Mouse (Mus musculus) embryonic facial prominence, embryonic 10.5 days (tissue): ENCODE results near the gene Kcnh4. TPM values are rescaled to one million over a fixed set of nuclear protein-coding genes. Genes with fewer than 3 reads are reported as not detected.
A peak's percentile ranks its signal among the peaks of the same experiment; 100 is the strongest.

Experiments used
- DNase-seq: peaks from one replicate; pipeline ENCODE4 v3.0.0-alpha.2; 2017; ENCODE audit warnings: low spot score
- H3K27ac ChIP-seq: fragments of 300-500 bp; sonication (generic); replicated peaks from 2 replicates; pipeline ENCODE4 v1.5.1; 2016; ENCODE audit warnings: mild to moderate bottlenecking
- H3K27me3 ChIP-seq: fragments of 300-500 bp; sonication (generic); replicated peaks from 2 replicates; pipeline ENCODE4 v1.6.1; 2016; ENCODE audit warnings: low read depth, mild to moderate bottlenecking; ENCODE audit not compliant: poor library complexity, severe bottlenecking
- H3K36me3 ChIP-seq: fragments of 300-500 bp; sonication (generic); replicated peaks from 2 replicates; pipeline ENCODE4 v1.6.1; 2016; ENCODE audit warnings: mild to moderate bottlenecking, moderate library complexity
- H3K4me1 ChIP-seq: fragments of 300-500 bp; sonication (generic); 2 replicates; pipeline ENCODE4 v1.6.1; 2016
- H3K4me3 ChIP-seq: fragments of 300-500 bp; sonication (generic); 2 replicates; pipeline ENCODE4 v1.5.1; 2016; ENCODE audit warnings: mild to moderate bottlenecking, moderate library complexity
- H3K9me3 ChIP-seq: fragments of 300-500 bp; sonication (generic); 2 replicates; pipeline ENCODE4 v1.6.1; 2016; ENCODE audit warnings: mild to moderate bottlenecking
- WGBS: fragments of 180-500 bp; shearing (Covaris S2); methylation state at CpG from one replicate; pipeline ENCODE4 v1.1.7; 2016; 5-methylcytosine and 5-hydroxymethylcytosine counted together
- polyA plus RNA-seq: library from polyadenylated mRNA; unstranded; fragments of >200 nt; fragmentation: Nextera tagmentation; extraction: Ambion mirVana; gene quantifications from 2 replicates; pipeline ENCODE4 v1.2.1, GENCODE M21; 2016

Gene Kcnh4
- polyA plus RNA-seq, 1 experiment from 2014 or later = 0.71 TPM

- H3K27ac ChIP-seq = peak overlapping the region; percentile 75
- 2% methylated on average over 35 of the region's 35 CpGs for WGBS
These were observed 783 bp downstream of the Kcnh4 start for GRCm38 (mm10) chr11:100758707-100759610.

GRCm38 (mm10) chr11:100757566-100757965, 2.2 kb downstream of the Kcnh4 start:
- no peaks in the 10 kb centered on the region for H3K36me3 ChIP-seq
- no peak for DNase-seq
- H3K4me3 ChIP-seq = no peak overlapping the region
- WGBS = 90% methylated on average over 12 of the region's 12 CpGs
- H3K27me3 ChIP-seq = peaks cover 57% of the 10 kb centered on the region
- no peaks in the 10 kb centered on the region for H3K9me3 ChIP-seq
- no peak overlapping the region for H3K27ac ChIP-seq
- peaks cover 29% of the 10 kb centered on the region for H3K4me1 ChIP-seq

More at GRCm38 (mm10) chr11:100758707-100759610, 783 bp downstream of the Kcnh4 start:
- H3K4me3 ChIP-seq = peak overlapping the region; percentile 56
- H3K4me1 ChIP-seq = peaks cover 29% of the 10 kb centered on the region
- H3K9me3 ChIP-seq = no peaks in the 10 kb centered on the region
- H3K36me3 ChIP-seq = no peaks in the 10 kb centered on the region
- peaks cover 67% of the 10 kb centered on the region for H3K27me3 ChIP-seq
- DNase-seq = peak; percentile 85

GRCm38 (mm10) chr11:100756476-100756875, 3.3 kb downstream of the Kcnh4 start:
- Histone ChIP-seq H3K27me3 (peaks cover 51% of the 10 kb centered on the region), H3K27ac (no peak overlapping the region), H3K9me3 (no peaks in the 10 kb centered on the region), H3K4me1 (peaks cover 22% of the 10 kb centered on the region), H3K36me3 (no peaks in the 10 kb centered on the region), H3K4me3 (no peak overlapping the region)
- 63% methylated on average over 6 of the region's 6 CpGs for WGBS
- no peak for DNase-seq

GRCm38 (mm10) chr11:100754693-100755057, 5.1 kb downstream of the Kcnh4 start:
- Histone ChIP-seq H3K27me3 (peaks cover 44% of the 10 kb centered on the region), H3K36me3 (no peaks in the 10 kb centered on the region), H3K4me3 (no peak overlapping the region), H3K9me3 (no peaks in the 10 kb centered on the region), H3K27ac (no peak overlapping the region), H3K4me1 (peaks cover 13% of the 10 kb centered on the region)
- WGBS = 92% methylated on average over 3 of the region's 3 CpGs
- DNase-seq = no peak

GRCm38 (mm10) chr11:100754021-100754692, 5.6 kb downstream of the Kcnh4 start:
- Histone ChIP-seq H3K27ac (no peak overlapping the region), H3K27me3 (peaks cover 44% of the 10 kb centered on the region), H3K36me3 (no peaks in the 10 kb centered on the region), H3K4me1 (peaks cover 8% of the 10 kb centered on the region), H3K9me3 (no peaks in the 10 kb centered on the region), H3K4me3 (no peak overlapping the region)
- 88% methylated on average over 12 of the region's 12 CpGs for WGBS
- no peak for DNase-seq

- Histone ChIP-seq H3K4me3 (no peak overlapping the region), H3K36me3 (no peaks in the 10 kb centered on the region), H3K27me3 (peaks cover 43% of the 10 kb centered on the region), H3K9me3 (no peaks in the 10 kb centered on the region), H3K4me1 (no peaks in the 10 kb centered on the region), H3K27ac (no peak overlapping the region)
- 48% methylated on average over 10 of the region's 10 CpGs for WGBS
- no peak for DNase-seq
These were observed 7.4 kb downstream of the Kcnh4 start for GRCm38 (mm10) chr11:100752294-100752693.

GRCm38 (mm10) chr11:100750127-100750526, 9.6 kb downstream of the Kcnh4 start:
- Histone ChIP-seq H3K4me1 (peaks cover 6% of the 10 kb centered on the region), H3K36me3 (no peaks in the 10 kb centered on the region), H3K4me3 (no peak overlapping the region), H3K27ac (no peak overlapping the region), H3K9me3 (no peaks in the 10 kb centered on the region), H3K27me3 (peaks cover 35% of the 10 kb centered on the region)
- DNase-seq = no peak
- 89% methylated on average over 16 of the region's 16 CpGs for WGBS

GRCm38 (mm10) chr11:100749469-100749868, 10.3 kb downstream of the Kcnh4 start:
- H3K4me1 ChIP-seq = peaks cover 6% of the 10 kb centered on the region
- no peak for DNase-seq
- no peaks in the 10 kb centered on the region for H3K36me3 ChIP-seq
- no peaks in the 10 kb centered on the region for H3K9me3 ChIP-seq
- H3K27ac ChIP-seq = no peak overlapping the region
- H3K4me3 ChIP-seq = no peak overlapping the region
- 53% methylated on average over 25 of the region's 25 CpGs for WGBS
- peaks cover 35% of the 10 kb centered on the region for H3K27me3 ChIP-seq

GRCm38 (mm10) chr11:100748620-100749019, 11.1 kb downstream of the Kcnh4 start:
- 83% methylated on average over 4 of the region's 4 CpGs for WGBS
- Histone ChIP-seq H3K9me3 (no peaks in the 10 kb centered on the region), H3K4me1 (peaks cover 6% of the 10 kb centered on the region), H3K27me3 (peaks cover 35% of the 10 kb centered on the region), H3K27ac (no peak overlapping the region), H3K4me3 (no peak overlapping the region), H3K36me3 (no peaks in the 10 kb centered on the region)
- DNase-seq = no peak

- Histone ChIP-seq H3K36me3 (no peaks in the 10 kb centered on the region), H3K27me3 (peaks cover 33% of the 10 kb centered on the region), H3K4me3 (no peak overlapping the region), H3K27ac (no peak overlapping the region), H3K4me1 (peaks cover 6% of the 10 kb centered on the region), H3K9me3 (no peaks in the 10 kb centered on the region)
- no peak for DNase-seq
- 74% methylated on average over 5 of the region's 5 CpGs for WGBS
These were observed 12.6 kb downstream of the Kcnh4 start for GRCm38 (mm10) chr11:100747114-100747513.

- H3K4me1 ChIP-seq = peaks cover 6% of the 10 kb centered on the region
- no peaks in the 10 kb centered on the region for H3K36me3 ChIP-seq
- no peak overlapping the region for H3K27ac ChIP-seq
- no peaks in the 10 kb centered on the region for H3K9me3 ChIP-seq
- DNase-seq = no peak
- H3K4me3 ChIP-seq = no peak overlapping the region
- peaks cover 30% of the 10 kb centered on the region for H3K27me3 ChIP-seq
- WGBS = 82% methylated on average over 10 of the region's 10 CpGs
These were observed 13.2 kb downstream of the Kcnh4 start for GRCm38 (mm10) chr11:100746546-100746945.

GRCm38 (mm10) chr11:100745085-100745484, 14.7 kb downstream of the Kcnh4 start:
- peak; percentile 60 for DNase-seq
- H3K27ac ChIP-seq = no peak overlapping the region
- 15% methylated on average over 6 of the region's 6 CpGs for WGBS
- H3K27me3 ChIP-seq = peaks cover 23% of the 10 kb centered on the region
- H3K9me3 ChIP-seq = no peaks in the 10 kb centered on the region
- peaks cover 6% of the 10 kb centered on the region for H3K4me1 ChIP-seq
- no peaks in the 10 kb centered on the region for H3K36me3 ChIP-seq
- H3K4me3 ChIP-seq = no peak overlapping the region

- H3K4me1 ChIP-seq = peaks cover 21% of the 10 kb centered on the region
- WGBS = 80% methylated on average over 6 of the region's 6 CpGs
- H3K36me3 ChIP-seq = no peaks in the 10 kb centered on the region
- no peaks in the 10 kb centered on the region for H3K27me3 ChIP-seq
- DNase-seq = no peak
- H3K27ac ChIP-seq = no peak overlapping the region
- H3K9me3 ChIP-seq = no peaks in the 10 kb centered on the region
- no peak overlapping the region for H3K4me3 ChIP-seq
These were observed 18.4 kb downstream of the Kcnh4 start for GRCm38 (mm10) chr11:100741348-100741747.
